Mouse (Mus musculus) kidney, embryonic 15.5 days (tissue): ENCODE measurements around the gene Cyth3. TPM values are rescaled to one million over a fixed set of nuclear protein-coding genes. Genes with fewer than 3 reads are reported as not detected.

Experiments used
- ATAC-seq: fragments of 200-750 bp; cut with Nextera tagmentation; replicated peaks from 2 replicates; pipeline ENCODE4 v1.8.0; 2017; ENCODE audit warnings: moderate TSS enrichment; ENCODE audit not compliant: low FRiP score
- H3K27ac ChIP-seq: fragments of 300-500 bp; sonication (generic); 2 replicates; pipeline ENCODE4 v1.5.1; 2015; ENCODE audit warnings: mild to moderate bottlenecking, inconsistent platforms
- H3K27me3 ChIP-seq: fragments of 300-500 bp; sonication (generic); 2 replicates; pipeline ENCODE4 v1.6.1; 2015; ENCODE audit warnings: inconsistent platforms
- H3K36me3 ChIP-seq: fragments of 300-500 bp; sonication (generic); 2 replicates; pipeline ENCODE4 v1.6.1; 2015; ENCODE audit warnings: inconsistent platforms
- H3K4me1 ChIP-seq: fragments of 300-500 bp; sonication (generic); 2 replicates; pipeline ENCODE4 v1.6.1; 2015; ENCODE audit warnings: inconsistent platforms
- H3K4me2 ChIP-seq: fragments of 300-500 bp; sonication (generic); 2 replicates; pipeline ENCODE4 v1.6.1; 2015; ENCODE audit warnings: moderate library complexity, mild to moderate bottlenecking, inconsistent platforms
- H3K4me3 ChIP-seq: fragments of 300-500 bp; sonication (generic); replicated peaks from 2 replicates; pipeline ENCODE4 v1.5.1; 2015; ENCODE audit warnings: mild to moderate bottlenecking, inconsistent platforms
- H3K9ac ChIP-seq: fragments of 300-500 bp; sonication (generic); 2 replicates; pipeline ENCODE4 v1.6.1; 2015; ENCODE audit warnings: mild to moderate bottlenecking, inconsistent platforms
- H3K9me3 ChIP-seq: fragments of 300-500 bp; sonication (generic); replicated peaks from 2 replicates; pipeline ENCODE4 v1.6.1; 2016; ENCODE audit warnings: inconsistent platforms
- WGBS: fragments of 180-500 bp; shearing (Covaris S2); methylation state at CpG from one replicate; pipeline ENCODE4 v1.1.7; 2015; ENCODE audit warnings: mixed read lengths; 5-methylcytosine and 5-hydroxymethylcytosine counted together
- polyA plus RNA-seq: library from polyadenylated mRNA; unstranded; fragments of >200 nt; fragmentation: Nextera tagmentation; extraction: Ambion mirVana; gene quantifications from 2 replicates; pipeline ENCODE4 v1.2.1, GENCODE M21; 2015

Gene Cyth3
- polyA plus RNA-seq, 1 experiment from 2014 or later: 71.5 TPM

DNA sequence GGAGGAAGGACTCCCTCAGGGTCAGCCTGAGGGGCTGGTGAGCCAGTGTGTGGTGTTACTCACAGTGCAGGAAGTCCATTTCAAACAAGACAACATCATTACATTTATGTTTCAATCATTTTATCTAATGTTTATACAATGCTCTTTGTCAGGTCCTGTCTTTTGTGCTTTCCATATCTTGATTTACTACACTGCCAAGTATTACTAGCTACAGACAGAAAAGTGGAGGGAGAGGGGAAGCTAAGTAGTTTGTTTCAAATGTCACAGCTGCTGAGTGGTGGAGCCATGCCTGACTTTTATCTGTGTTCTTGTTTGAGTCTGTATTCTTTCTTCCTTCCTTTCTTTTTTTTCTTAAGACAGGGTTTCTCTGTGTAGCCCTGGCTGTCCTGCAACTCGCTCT lies 5.7 kb downstream of the Cyth3 start:
- WGBS: 90% methylated on average over 1 of the region's 1 CpGs
- ATAC-seq: no peak
- no peaks in the 10 kb centered on the region for H3K9me3 ChIP-seq
- H3K36me3 ChIP-seq: no peaks in the 10 kb centered on the region; the same call in 1 of the 2 replicates
- no peak overlapping the region for H3K4me3 ChIP-seq
- H3K27ac ChIP-seq: no peak overlapping the region
- H3K4me2 ChIP-seq: no peak overlapping the region
- H3K9ac ChIP-seq: no peak overlapping the region
- H3K27me3 ChIP-seq: no peaks in the 10 kb centered on the region
- peaks cover 66% of the 10 kb centered on the region for H3K4me1 ChIP-seq

- no peak overlapping the region for H3K9ac ChIP-seq
- H3K4me3 ChIP-seq: no peak overlapping the region
- peaks cover 66% of the 10 kb centered on the region for H3K4me1 ChIP-seq
- H3K36me3 ChIP-seq: no peaks in the 10 kb centered on the region; the same call in 1 of the 2 replicates
- no peak overlapping the region for H3K4me2 ChIP-seq
- WGBS: 92% methylated on average over 8 of the region's 8 CpGs
- no peaks in the 10 kb centered on the region for H3K27me3 ChIP-seq
- no peak overlapping the region for H3K27ac ChIP-seq
- H3K9me3 ChIP-seq: no peaks in the 10 kb centered on the region
- ATAC-seq: no peak
Measured at GRCm38 (mm10) chr5:143629686-143630085, 7.4 kb downstream of the Cyth3 start.

DNA sequence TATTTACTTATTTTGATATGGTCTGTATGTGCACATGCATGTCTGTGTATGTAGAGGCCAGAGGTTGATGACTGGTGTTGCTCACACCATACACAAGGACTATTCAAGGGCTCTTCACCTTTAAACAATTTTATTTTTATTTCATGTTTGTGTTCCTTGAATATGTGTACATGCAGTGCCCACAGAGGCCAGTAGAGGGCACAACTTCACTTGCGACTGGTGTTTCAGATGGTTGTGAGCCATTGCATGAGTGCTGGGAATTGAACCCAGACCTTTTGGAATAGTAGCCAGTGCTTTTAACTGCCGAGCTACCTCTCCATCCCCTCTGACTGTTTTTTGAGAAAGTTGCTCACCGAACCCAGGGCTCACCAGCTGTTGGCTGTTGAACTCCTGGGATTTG lies 8.0 kb downstream of the Cyth3 start:
- no peak overlapping the region for H3K9ac ChIP-seq
- ATAC-seq: no peak
- H3K4me1 ChIP-seq: peaks cover 67% of the 10 kb centered on the region
- no peaks in the 10 kb centered on the region for H3K27me3 ChIP-seq
- no peak overlapping the region for H3K27ac ChIP-seq
- no peaks in the 10 kb centered on the region for H3K9me3 ChIP-seq
- WGBS: 92% methylated on average over 3 of the region's 3 CpGs
- no peak overlapping the region for H3K4me2 ChIP-seq
- no peak overlapping the region for H3K4me3 ChIP-seq
- H3K36me3 ChIP-seq: no peaks in the 10 kb centered on the region; the same call in 1 of the 2 replicates

DNA sequence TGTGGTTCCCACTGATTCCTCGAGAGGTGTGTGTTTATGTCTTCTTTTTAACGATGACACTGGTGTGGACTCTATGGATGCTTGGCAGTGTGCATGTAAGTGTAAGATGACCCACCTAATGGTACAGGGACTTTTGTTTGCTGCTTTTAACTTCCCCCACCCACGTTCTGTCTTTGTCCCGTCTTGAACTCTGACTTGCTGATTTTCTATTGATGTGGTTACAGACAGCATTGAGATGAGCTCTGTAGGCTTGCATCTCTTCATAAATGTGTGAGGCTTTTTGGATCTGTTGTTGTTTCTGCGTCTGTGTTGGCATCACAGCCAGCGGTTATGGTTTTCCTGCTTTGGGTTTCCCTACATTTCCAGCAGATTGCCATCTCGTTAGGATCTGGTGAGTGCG lies 8.5 kb downstream of the Cyth3 start:
- no peak for ATAC-seq
- Histone ChIP-seq H3K27ac (no peak overlapping the region), H3K27me3 (no peaks in the 10 kb centered on the region), H3K4me2 (no peak overlapping the region), H3K36me3 (no peaks in the 10 kb centered on the region; the same call in 1 of the 2 replicates), H3K4me3 (no peak overlapping the region), H3K9ac (no peak overlapping the region), H3K9me3 (no peaks in the 10 kb centered on the region), H3K4me1 (peaks cover 67% of the 10 kb centered on the region)
- WGBS: 87% methylated on average over 8 of the region's 8 CpGs

- Histone ChIP-seq H3K9ac (no peak overlapping the region), H3K9me3 (no peaks in the 10 kb centered on the region), H3K4me1 (peaks cover 67% of the 10 kb centered on the region), H3K36me3 (no peaks in the 10 kb centered on the region; the same call in 1 of the 2 replicates), H3K4me3 (no peak overlapping the region), H3K4me2 (no peak overlapping the region), H3K27ac (peak overlapping the region; percentile 45; the same call in 1 of the 2 replicates), H3K27me3 (no peaks in the 10 kb centered on the region)
- no peak for ATAC-seq
- 58% methylated on average over 8 of the region's 8 CpGs for WGBS
Measured at GRCm38 (mm10) chr5:143631559-143631958, 9.3 kb downstream of the Cyth3 start.

GRCm38 (mm10) chr5:143632674-143633557 lies 10.7 kb downstream of the Cyth3 start:
- Histone ChIP-seq H3K36me3 (no peaks in the 10 kb centered on the region; the same call in 1 of the 2 replicates), H3K9me3 (no peaks in the 10 kb centered on the region), H3K4me3 (no peak overlapping the region), H3K4me1 (peaks cover 73% of the 10 kb centered on the region), H3K4me2 (peak overlapping the region; percentile 41), H3K27me3 (no peaks in the 10 kb centered on the region), H3K27ac (peak overlapping the region; percentile 91), H3K9ac (no peak overlapping the region)
- 0 out of 2 replicates have a peak, but pooled peaks have one; percentile 52 for ATAC-seq
- 42% methylated on average over 9 of the region's 9 CpGs for WGBS

GRCm38 (mm10) chr5:143633558-143633871 lies 11.3 kb downstream of the Cyth3 start:
- ATAC-seq: peak; percentile 43; the same call in 1 of the 2 replicates
- peak overlapping the region; percentile 41 for H3K4me2 ChIP-seq
- 35% methylated on average over 5 of the region's 5 CpGs for WGBS

DNA sequence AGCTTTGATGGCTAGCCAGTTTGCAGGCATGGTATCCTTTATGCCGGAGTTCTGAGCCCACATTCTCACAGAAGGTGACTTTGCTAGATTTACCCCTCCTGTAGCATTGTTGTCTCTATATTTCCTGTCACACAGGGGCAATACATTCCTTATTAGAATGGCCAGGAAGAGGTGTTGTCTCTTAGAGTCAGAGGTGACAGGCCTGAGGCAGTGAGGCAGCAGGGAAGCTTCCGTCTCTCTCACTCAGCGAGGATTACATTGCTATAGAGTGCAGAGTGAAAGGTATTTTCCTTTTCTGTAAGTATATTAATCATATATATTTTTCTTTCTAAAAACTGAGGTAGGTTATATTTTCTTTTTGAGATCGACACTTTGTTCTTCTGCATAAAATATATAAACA lies 11.6 kb downstream of the Cyth3 start:
- no peak overlapping the region for H3K4me3 ChIP-seq
- H3K36me3 ChIP-seq: no peaks in the 10 kb centered on the region
- H3K9me3 ChIP-seq: no peaks in the 10 kb centered on the region
- peak overlapping the region; percentile 91 for H3K27ac ChIP-seq
- H3K4me2 ChIP-seq: peak overlapping the region; percentile 41
- H3K27me3 ChIP-seq: no peaks in the 10 kb centered on the region
- no peak for ATAC-seq
- H3K9ac ChIP-seq: 0 out of 2 replicates have a peak overlapping the region, but pooled peaks have one; percentile 17
- 51% methylated on average over 4 of the region's 4 CpGs for WGBS
- peaks cover 83% of the 10 kb centered on the region for H3K4me1 ChIP-seq

More at GRCm38 (mm10) chr5:143633558-143633871, 11.3 kb downstream of the Cyth3 start:
- no peak overlapping the region for H3K4me3 ChIP-seq
- H3K4me1 ChIP-seq: peaks cover 79% of the 10 kb centered on the region
- H3K9ac ChIP-seq: 0 out of 2 replicates have a peak overlapping the region, but pooled peaks have one; percentile 17
- no peaks in the 10 kb centered on the region; the same call in 1 of the 2 replicates for H3K36me3 ChIP-seq
- H3K9me3 ChIP-seq: no peaks in the 10 kb centered on the region
- peak overlapping the region; percentile 91 for H3K27ac ChIP-seq
- H3K27me3 ChIP-seq: no peaks in the 10 kb centered on the region

- Histone ChIP-seq H3K27ac (peak overlapping the region; percentile 77), H3K9me3 (no peaks in the 10 kb centered on the region), H3K36me3 (no peaks in the 10 kb centered on the region), H3K4me3 (no peak overlapping the region), H3K4me2 (peak overlapping the region; percentile 36), H3K4me1 (peaks cover 85% of the 10 kb centered on the region), H3K9ac (peak overlapping the region; percentile 31; the same call in 1 of the 2 replicates), H3K27me3 (no peaks in the 10 kb centered on the region)
- WGBS: 22% methylated on average over 12 of the region's 12 CpGs
- ATAC-seq: peak; percentile 22; the same call in 1 of the 2 replicates
Measured at GRCm38 (mm10) chr5:143634550-143635112, 12.4 kb downstream of the Cyth3 start.

DNA sequence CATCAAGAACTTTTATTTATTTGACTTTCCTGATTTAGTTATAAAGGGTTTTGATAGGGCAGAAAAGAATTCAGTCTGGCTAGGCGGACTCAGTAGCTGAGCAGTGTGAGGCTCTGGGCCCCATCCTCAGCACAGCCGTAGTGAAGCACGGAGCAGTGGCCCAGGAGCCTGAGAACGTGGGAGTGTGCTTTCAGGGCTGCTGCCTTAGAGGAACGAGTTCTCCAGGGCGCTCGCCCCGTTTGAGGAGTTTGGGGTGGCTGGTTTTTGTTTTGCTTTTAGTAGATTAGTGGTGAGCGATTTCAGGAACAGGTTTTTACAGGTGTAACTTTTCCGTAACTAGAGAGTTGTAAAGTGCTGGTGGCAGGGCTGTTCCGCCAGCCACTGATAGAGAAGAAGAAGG lies 13.1 kb downstream of the Cyth3 start:
- no peak overlapping the region for H3K4me3 ChIP-seq
- WGBS: 29% methylated on average over 11 of the region's 11 CpGs
- H3K27me3 ChIP-seq: no peaks in the 10 kb centered on the region
- no peaks in the 10 kb centered on the region for H3K36me3 ChIP-seq
- no peak overlapping the region for H3K9ac ChIP-seq
- no peaks in the 10 kb centered on the region for H3K9me3 ChIP-seq
- H3K4me1 ChIP-seq: peaks cover 92% of the 10 kb centered on the region
- ATAC-seq: peak; percentile 69; the same call in 1 of the 2 replicates
- peak overlapping the region; percentile 77 for H3K27ac ChIP-seq
- H3K4me2 ChIP-seq: peak overlapping the region; percentile 36

DNA sequence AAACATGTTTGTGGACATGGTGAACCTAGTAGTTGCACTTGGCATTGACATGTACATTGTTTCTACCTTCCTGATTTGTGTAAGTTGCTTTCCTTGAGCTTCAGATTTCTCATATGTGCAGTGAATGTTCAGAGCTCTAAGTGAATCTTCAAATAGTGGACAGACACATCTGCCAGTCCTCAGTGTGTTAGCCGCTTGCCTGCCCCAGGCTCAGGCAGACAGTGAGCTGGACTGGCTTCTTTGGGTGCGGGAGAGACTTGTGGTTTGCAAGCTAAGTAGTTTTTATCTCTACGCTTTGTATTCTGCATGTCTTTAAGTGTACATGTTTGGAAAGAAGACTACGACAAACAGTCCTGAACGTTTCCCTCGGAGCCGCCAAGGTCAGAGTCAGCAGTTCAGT lies 13.9 kb downstream of the Cyth3 start:
- peak overlapping the region; percentile 77; the same call in 1 of the 2 replicates for H3K27ac ChIP-seq
- no peaks in the 10 kb centered on the region for H3K9me3 ChIP-seq
- no peak overlapping the region for H3K4me3 ChIP-seq
- ATAC-seq: no peak
- H3K4me2 ChIP-seq: no peak overlapping the region; the same call in 1 of the 2 replicates
- H3K4me1 ChIP-seq: peaks cover 90% of the 10 kb centered on the region
- 64% methylated on average over 7 of the region's 7 CpGs for WGBS
- H3K27me3 ChIP-seq: no peaks in the 10 kb centered on the region
- no peaks in the 10 kb centered on the region for H3K36me3 ChIP-seq
- no peak overlapping the region for H3K9ac ChIP-seq

DNA sequence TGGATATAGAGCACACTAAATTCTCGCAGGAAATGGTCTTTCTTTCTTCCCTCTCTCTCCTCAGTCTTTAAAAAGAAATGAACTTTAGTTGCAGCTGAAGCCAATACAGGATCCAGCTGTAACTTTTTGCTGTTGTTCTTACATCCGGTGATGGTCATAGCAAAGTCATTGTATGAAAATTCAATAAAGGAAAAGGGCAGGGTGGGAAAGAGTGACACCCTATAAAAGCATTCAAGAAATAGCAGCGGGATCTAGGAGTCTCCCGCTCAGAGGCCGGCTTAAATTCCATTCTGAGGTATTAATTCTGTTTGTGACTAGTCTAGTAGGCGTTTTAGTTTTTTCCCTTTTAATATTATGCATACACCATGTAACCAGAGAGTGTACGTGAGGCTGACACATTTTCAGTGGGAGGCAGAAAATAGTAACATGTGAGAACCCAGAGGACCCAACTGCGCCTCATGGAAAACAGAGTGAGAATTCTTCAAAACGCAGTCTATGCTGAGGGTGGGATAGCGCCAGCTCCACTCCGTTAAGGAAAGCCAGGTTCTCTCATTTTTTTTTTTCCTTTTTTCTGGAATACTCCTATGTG lies 15.7 kb downstream of the Cyth3 start:
- Histone ChIP-seq H3K9ac (no peak overlapping the region), H3K36me3 (no peaks in the 10 kb centered on the region), H3K4me3 (no peak overlapping the region), H3K27me3 (no peaks in the 10 kb centered on the region), H3K27ac (peak overlapping the region; percentile 86), H3K4me2 (peak overlapping the region; percentile 21), H3K4me1 (peaks cover 87% of the 10 kb centered on the region), H3K9me3 (no peaks in the 10 kb centered on the region)
- 28% methylated on average over 11 of the region's 11 CpGs for WGBS
- ATAC-seq: no peak
